Mouse (Mus musculus): ENCODE measurements around the gene Kalrn.

DNA sequence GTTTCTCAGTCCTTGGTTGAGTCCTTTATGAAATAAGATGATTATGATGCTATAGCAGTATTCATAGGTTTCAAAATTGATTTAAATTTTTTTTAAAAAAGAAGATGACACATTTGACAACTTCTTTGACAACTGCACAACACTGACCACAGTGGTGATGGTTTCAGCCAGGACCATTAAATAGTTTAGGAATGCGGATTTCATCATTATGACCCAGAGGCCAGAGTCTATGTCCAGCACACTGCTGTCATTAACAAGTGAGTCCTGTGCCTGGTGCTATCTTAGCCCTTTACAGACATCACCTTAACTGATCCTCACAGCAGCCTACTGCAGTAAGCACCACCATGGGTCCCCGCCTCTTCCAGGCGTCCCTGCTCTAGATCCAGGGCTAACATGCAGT is 484.3 kb downstream of the Kalrn start:
- no peak for TF ChIP-seq CTCF (conservative IDR thresholded peaks at IDR 0.05; ENCODE audit: low read length)
- no peak for TF ChIP-seq POU5F1 (IDR thresholded peaks at IDR 0.05; ENCODE audit: borderline replicate concordance, low read length)

Measured in E14TG2a.4 (cell line).